ENCODE assay signal across 8 mouse cellular contexts in the genomic region with DNA sequence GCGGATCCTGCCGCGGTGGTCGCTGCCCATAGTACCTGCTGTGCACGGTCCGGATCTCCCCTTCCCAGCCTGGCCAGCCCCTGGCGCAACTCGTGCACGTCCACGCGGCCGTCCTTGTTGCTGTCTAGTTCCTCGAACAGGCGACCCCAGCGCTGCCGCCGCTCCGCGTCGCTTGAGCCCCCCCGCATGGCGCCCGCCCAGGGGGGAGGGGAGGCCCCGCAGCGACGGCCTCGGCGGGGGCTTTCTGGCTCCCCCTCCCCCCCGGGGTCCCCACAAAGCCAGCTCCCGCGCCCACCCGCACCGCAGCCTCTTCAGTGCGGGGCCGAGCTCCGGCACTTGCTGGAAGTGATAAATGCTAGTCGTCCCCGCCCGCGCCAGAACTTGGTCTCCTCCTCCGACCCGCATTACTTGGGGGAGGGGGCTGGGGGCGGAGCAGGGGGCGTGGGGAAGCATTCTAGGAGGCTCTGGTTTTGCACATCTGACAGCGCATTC. TPM values are rescaled to one million over a fixed set of nuclear protein-coding genes. Genes with fewer than 3 reads are reported as not detected.
DNase-seq lines count a peak whose midpoint lies in the region; ATAC-seq and TF ChIP-seq lines count a peak whose summit lies in the region.

A gene (minus strand): TSS at position 378 of the 492 bp plus-strand sequence.

- intact Hi-C loops in left cerebral cortex, adult 2 months (cut with DNase I) = no loop called here

- ATAC-seq in hindbrain, postnatal 0 days = peak; percentile 76
- no peak for ATAC-seq in activated CD4-positive, CD25-positive, alpha-beta regulatory T cell, adult 4 months

- H3K27ac ChIP-seq in hindbrain, postnatal 0 days = peak within 1 kb of the TSS; percentile 87
- H3K27ac ChIP-seq in left cerebral cortex, adult 2 months = peak within 1 kb of the TSS; percentile 92

- WGBS in hindbrain, postnatal 0 days = 3% methylated on average over 42 of the region's 45 CpGs

- TF ChIP-seq CTCF in hindbrain, postnatal 0 days (IDR thresholded peaks at IDR 0.05; ENCODE audit: low read depth) = no peak
- TF ChIP-seq CTCF in left cerebral cortex, adult 2 months (IDR thresholded peaks at IDR 0.05) = no peak

- H3K4me2 ChIP-seq in hindbrain, postnatal 0 days (ENCODE audit: low read depth, low read length) = peak within 1 kb of the TSS; percentile 66

- H3K9ac ChIP-seq in hindbrain, postnatal 0 days (replicated peaks; ENCODE audit: low read length) = peak within 1 kb of the TSS; percentile 85

- H3K36me3 ChIP-seq in hindbrain, postnatal 0 days (ENCODE audit: insufficient read depth, low read length) = peaks cover 7% of the 10 kb centered on the region; the same call in 1 of the 2 replicates

- peaks cover 12% of the 10 kb centered on the region for H3K27me3 ChIP-seq in hindbrain, postnatal 0 days (ENCODE audit: insufficient read depth, low read length)

- peaks cover 8% of the 10 kb centered on the region; the same call in 1 of the 2 replicates for H3K4me1 ChIP-seq in hindbrain, postnatal 0 days (ENCODE audit: insufficient read depth, low read length)

- peak; percentile 87 for DNase-seq in ZHBTc4 (ENCODE audit: low read depth, low spot score)
- peak; percentile 71 to 74 for DNase-seq in cerebellum, postnatal 36 days
- DNase-seq in gastrocnemius, adult 8-10 months (ENCODE audit: low spot score in 2 of 2) = peak; percentile 32 to 62
- peak; percentile 93 for DNase-seq in hindbrain, postnatal 0 days (ENCODE audit: low spot score)
- peak; percentile 74 to 79 for DNase-seq in left cerebral cortex, adult 2 months (ENCODE audit: extremely low spot score in 1 of 2, low spot score in 2 of 2)
- DNase-seq in lung, postnatal 4 days = peak; percentile 69 to 79
- peak; percentile 83 for DNase-seq in right cerebral cortex, postnatal 14 days

- peak within 1 kb of the TSS; percentile 91 for H3K4me3 ChIP-seq in hindbrain, postnatal 0 days (ENCODE audit: low read length)
- H3K4me3 ChIP-seq in left cerebral cortex, adult 2 months = peak within 1 kb of the TSS; percentile 97

- H3K9me3 ChIP-seq in hindbrain, postnatal 0 days (ENCODE audit: low read length) = no peaks in the 10 kb centered on the region

RNA-seq across cellular contexts. Expression of the gene that starts here (rescaled TPM):
- total RNA-seq in gastrocnemius, adult 8-10 months (2022) = 10 to 100 TPM; 28.2 to 32.7 (median 31.3) TPM
- total RNA-seq in hindbrain, postnatal 0 days (2014; rRNA removed) = 122 and 150 TPM in 2 replicates
- polyA plus RNA-seq in hindbrain, postnatal 0 days (2015; fragmentation: Nextera tagmentation; extraction: Ambion mirVana) = 33.2 and 38.2 TPM in 2 replicates
- 100 to 1,000 TPM; 322 to 366 TPM for total RNA-seq in left cerebral cortex, adult 2 months (2021)
- 1 to 10 TPM; 1.5 to 3.2 TPM for polyA plus RNA-seq in activated CD4-positive, CD25-positive, alpha-beta regulatory T cell, adult 4 months (2017; shearing (Covaris generic))
